8 mouse cellular contexts compared by ENCODE assay signal in genomic region chr10:112928452-112929221, GRCm38 (mm10). TPM values are rescaled to one million over a fixed set of nuclear protein-coding genes. Genes with fewer than 3 reads are reported as not detected.
DNase-seq lines count a peak whose midpoint lies in the region; ATAC-seq lines count a peak whose summit lies in the region.

Gene Atxn7l3b, minus strand, starts transcription at chr10:112929001.

- H3K27ac ChIP-seq in hindbrain, embryonic 16.5 days (ENCODE audit: low read depth, low read length): peak within 1 kb of the TSS; percentile 96
- peak within 1 kb of the TSS; percentile 47 for H3K27ac ChIP-seq in macrophage

- H3K9ac ChIP-seq in hindbrain, embryonic 16.5 days (ENCODE audit: low read depth, low read length): peak within 1 kb of the TSS; percentile 99

- WGBS in hindbrain, embryonic 16.5 days: under 1% methylated on average over 56 of the region's 70 CpGs
- WGBS in macrophage (ENCODE audit: missing documents): under 1% methylated on average over 68 of the region's 70 CpGs

- peaks cover 8% of the 10 kb centered on the region for H3K36me3 ChIP-seq in hindbrain, embryonic 16.5 days (ENCODE audit: control insufficient read depth, insufficient read depth, low read length)
- H3K36me3 ChIP-seq in macrophage (ENCODE audit: inconsistent target): 0 out of 2 replicates have a peak, but pooled peaks cover 6% of the 10 kb centered on the region

- peaks cover 37% of the 10 kb centered on the region for H3K79me2 ChIP-seq in macrophage (ENCODE audit: inconsistent target)

- no peaks in the 10 kb centered on the region for H3K27me3 ChIP-seq in hindbrain, embryonic 16.5 days (replicated peaks; ENCODE audit: control insufficient read depth, insufficient read depth, low read length)

- peak; percentile 100 for ATAC-seq in hindbrain, embryonic 16.5 days

- H3K4me2 ChIP-seq in hindbrain, embryonic 16.5 days (ENCODE audit: low read length): peak within 1 kb of the TSS; percentile 76

- peaks cover 25% of the 10 kb centered on the region for H3K4me1 ChIP-seq in hindbrain, embryonic 16.5 days (ENCODE audit: control insufficient read depth, insufficient read depth, low read depth, low read length)

- no peaks in the 10 kb centered on the region for H3K9me3 ChIP-seq in hindbrain, embryonic 16.5 days (ENCODE audit: control insufficient read depth, low read length)

- peak within 1 kb of the TSS; percentile 76 for H3K4me3 ChIP-seq in hindbrain, embryonic 16.5 days (ENCODE audit: low read length)
- H3K4me3 ChIP-seq in macrophage (ENCODE audit: inconsistent target): peak within 1 kb of the TSS; percentile 86

- DNase-seq in WW6 (ENCODE audit: low read depth, low spot score): peak; percentile 47
- peak; percentile 95 to 97 for DNase-seq in cerebellum, postnatal 4 days (ENCODE audit: low spot score in 2 of 2)
- DNase-seq in gastrocnemius, adult 18-20 months (ENCODE audit: low spot score): peak; percentile 96
- peak; percentile 95 to 97 for DNase-seq in left cerebral cortex, adult 18-20 months (ENCODE audit: low spot score in 2 of 2)
- peak; percentile 96 for DNase-seq in right cerebral cortex, adult 18-20 months
- DNase-seq in urinary bladder, postnatal 10 days (ENCODE audit: low spot score): peak; percentile 86

RNA-seq across cellular contexts. Expression of gene Atxn7l3b, which starts in this region (rescaled TPM):
- total RNA-seq in gastrocnemius, adult 18-20 months (2021): 10 to 100 TPM; 10.5 to 11.6 TPM
- 351 and 357 TPM in 2 replicates for polyA plus RNA-seq in hindbrain, embryonic 16.5 days (2015; fragmentation: Nextera tagmentation; extraction: Ambion mirVana)
- total RNA-seq in left cerebral cortex, adult 18-20 months (2021): 100 to 1,000 TPM; 157 to 169 TPM
- 10 to 100 TPM; 11.8 to 44.2 (median 25.3) TPM for total RNA-seq in macrophage (2018; cell fraction: chromatin; rRNA removed)
- total RNA-seq in macrophage (2018; cell fraction: cytosol; rRNA removed): 10 to 100 TPM; 40.7 to 66.7 (median 54.5) TPM
- total RNA-seq in macrophage (2018; cell fraction: nucleus; rRNA removed): 10 to 100 TPM; 29.5 to 79.4 (median 48.2) TPM
- polyA plus RNA-seq in macrophage (2018): 29.2 to 45.9 TPM (median 44.8 TPM) in 3 replicates

Comparison
In these comparisons a context has a peak if more than half of its experiments do, and no peak if none do; other contexts are left out.
1. Peak in every context shown above with its lines: DNase-seq, ATAC-seq, H3K4me3 ChIP-seq and H3K27ac ChIP-seq.
2. RNA of gene Atxn7l3b (total RNA-seq): 157 to 169 TPM in left cerebral cortex, adult 18-20 months; 10.5 to 11.6 TPM in gastrocnemius, adult 18-20 months; every median in the first group is over 10 times any median in the second.